Mouse (Mus musculus) CH12.LX (cell line): Measurements from ENCODE around the gene Fcho1. TPM values are rescaled to one million over a fixed set of nuclear protein-coding genes. Genes with fewer than 3 reads are reported as not detected.

Source experiments
- DNase-seq: peaks from one replicate; pipeline ENCODE4 v3.0.0-alpha.2; 2013; ENCODE audit errors: extremely low read depth
- H3K27ac ChIP-seq: 2 replicates; pipeline ENCODE4 v1.5.1; 2012; ENCODE audit warnings: low read depth, mild to moderate bottlenecking, control low read depth, moderate library complexity; ENCODE audit not compliant: insufficient read depth
- H3K27me3 ChIP-seq: replicated peaks from 2 replicates; pipeline ENCODE3; 2012; ENCODE audit warnings: inconsistent platforms
- H3K36me3 ChIP-seq, 2 experiments: replicated peaks in 1 of 2; 2 replicates each; pipeline versions ENCODE3 to v1.6.1; 2012; ENCODE audit warnings: inconsistent platforms in 1 of 2, low read length in 1 of 2, mild to moderate bottlenecking in 1 of 2, mixed read lengths in 1 of 2, moderate library complexity in 1 of 2; ENCODE audit not compliant: control insufficient read depth in 1 of 2, insufficient read depth in 1 of 2
- H3K4me1 ChIP-seq, 2 experiments: 2 replicates each; pipeline ENCODE4 v1.6.1; 2012; ENCODE audit warnings: inconsistent platforms in 1 of 2, moderate library complexity in 1 of 2; ENCODE audit not compliant: insufficient read depth in 2 of 2, control insufficient read depth in 1 of 2
- H3K4me2 ChIP-seq: 2 replicates; pipeline ENCODE4 v1.6.1; 2012; ENCODE audit warnings: low read depth, mild to moderate bottlenecking, control low read depth; ENCODE audit not compliant: poor library complexity, insufficient read depth, severe bottlenecking
- H3K4me3 ChIP-seq, 3 experiments: fragments of 150-350 bp in 1 of 3; sonication (generic) in 1 of 3; replicated peaks in 1 of 3; 2 replicates each; pipeline versions ENCODE3 to v1.5.1; 2011 to 2012; ENCODE audit warnings: low read depth in 2 of 3, low read length in 2 of 3, mild to moderate bottlenecking in 2 of 3, moderate library complexity in 2 of 3, control low read depth in 1 of 3, improper control_type of control experiment in 1 of 3, inconsistent platforms in 1 of 3, mixed read lengths in 1 of 3; ENCODE audit not compliant: poor library complexity in 1 of 3
- H3K79me2 ChIP-seq: replicated peaks from 2 replicates; pipeline ENCODE4 v1.6.1; 2012; ENCODE audit warnings: mild to moderate bottlenecking, moderate library complexity; ENCODE audit not compliant: control insufficient read depth, poor library complexity, insufficient read depth, severe bottlenecking; ENCODE audit errors: extremely low read depth
- H3K9ac ChIP-seq: 2 replicates; pipeline ENCODE4 v1.6.1; 2012; ENCODE audit warnings: low read depth, mild to moderate bottlenecking, control low read depth, moderate library complexity; ENCODE audit not compliant: insufficient read depth
- H3K9me3 ChIP-seq: replicated peaks from 2 replicates; pipeline ENCODE3; 2012; ENCODE audit warnings: low read length, inconsistent platforms, mixed read lengths
- CHD2 ChIP-seq: IDR thresholded peaks from 2 replicates; pipeline ENCODE4 v1.6.1; 2011; ENCODE audit warnings: low read length, improper control_type of control experiment
- CTCF ChIP-seq, 2 experiments: IDR thresholded peaks in 1 of 2; conservative IDR thresholded peaks in 1 of 2; 2 replicates each; pipeline ENCODE4 v1.5.1; 2011 to 2012; ENCODE audit warnings: low read depth in 2 of 2, low read length in 2 of 2, improper control_type of control experiment in 1 of 2, inconsistent platforms in 1 of 2, mild to moderate bottlenecking in 1 of 2, moderate library complexity in 1 of 2
- E2F4 ChIP-seq: IDR thresholded peaks from 2 replicates; pipeline ENCODE4 v1.6.1; 2011; ENCODE audit warnings: low read depth, low read length, improper control_type of control experiment; ENCODE audit not compliant: insufficient replicate concordance
- ELF1 ChIP-seq: IDR thresholded peaks from 2 replicates; pipeline ENCODE4 v1.6.1; 2014; ENCODE audit warnings: low read depth, mild to moderate bottlenecking, inconsistent platforms, low read length, improper control_type of control experiment
- ETS1 ChIP-seq: conservative IDR thresholded peaks from 2 replicates; pipeline ENCODE4 v1.6.1; 2012; ENCODE audit warnings: low read depth, mild to moderate bottlenecking, inconsistent platforms, low read length, improper control_type of control experiment, moderate library complexity
- GABPA ChIP-seq: IDR thresholded peaks from 2 replicates; pipeline ENCODE4 v1.6.1; 2012; ENCODE audit warnings: low read depth, low read length, improper control_type of control experiment, inconsistent platforms; ENCODE audit not compliant: insufficient replicate concordance
- IRF4 ChIP-seq: IDR thresholded peaks from 2 replicates; pipeline ENCODE4 v1.6.1; 2014; ENCODE audit warnings: low read depth, mild to moderate bottlenecking, inconsistent platforms, low read length, improper control_type of control experiment
- JUN ChIP-seq: IDR thresholded peaks from 2 replicates; pipeline ENCODE4 v1.6.1; 2011; ENCODE audit warnings: low read depth, mild to moderate bottlenecking, low read length, improper control_type of control experiment, moderate library complexity; ENCODE audit not compliant: insufficient read depth
- JUND ChIP-seq: conservative IDR thresholded peaks from 2 replicates; pipeline ENCODE4 v1.6.1; 2011; ENCODE audit warnings: low read depth, low read length, improper control_type of control experiment
- KAT2A ChIP-seq: IDR thresholded peaks from 2 replicates; pipeline ENCODE4 v1.6.1; 2012; ENCODE audit warnings: low read length, improper control_type of control experiment, inconsistent platforms; ENCODE audit not compliant: insufficient replicate concordance
- MAFK ChIP-seq: IDR thresholded peaks from 2 replicates; pipeline ENCODE4 v1.6.1; 2011; ENCODE audit warnings: low read length, improper control_type of control experiment; ENCODE audit not compliant: insufficient replicate concordance
- MAZ ChIP-seq: IDR thresholded peaks from 2 replicates; pipeline ENCODE4 v1.6.1; 2012; ENCODE audit warnings: low read depth, mild to moderate bottlenecking, inconsistent platforms, low read length, improper control_type of control experiment, moderate library complexity
- MEF2A ChIP-seq: IDR thresholded peaks from 2 replicates; pipeline ENCODE4 v1.6.1; 2014; ENCODE audit warnings: low read depth, mild to moderate bottlenecking, inconsistent platforms, low read length, improper control_type of control experiment, borderline replicate concordance
- MXI1 ChIP-seq: IDR thresholded peaks from 2 replicates; pipeline ENCODE4 v1.6.1; 2011; ENCODE audit warnings: mild to moderate bottlenecking, low read depth, low read length, improper control_type of control experiment
- MYC ChIP-seq: IDR thresholded peaks from 2 replicates; pipeline ENCODE4 v1.6.1; 2011; ENCODE audit warnings: low read depth, mild to moderate bottlenecking, improper control_type of control experiment, low read length
- NELFE ChIP-seq: IDR thresholded peaks from 2 replicates; pipeline ENCODE4 v1.6.1; 2011; ENCODE audit warnings: low read depth, low read length, improper control_type of control experiment
- NRF1 ChIP-seq: IDR thresholded peaks from 2 replicates; pipeline ENCODE4 v1.6.1; 2014; ENCODE audit warnings: low read depth, mild to moderate bottlenecking, inconsistent platforms, low read length, improper control_type of control experiment, moderate library complexity
- PAX5 ChIP-seq: IDR thresholded peaks from 2 replicates; pipeline ENCODE4 v1.6.1; 2012; ENCODE audit warnings: low read length, inconsistent platforms, mixed read lengths
- POLR2A ChIP-seq: IDR thresholded peaks from 2 replicates; pipeline ENCODE4 v1.6.1; 2011; ENCODE audit warnings: low read depth, mild to moderate bottlenecking, improper control_type of control experiment, low read length
- RAD21 ChIP-seq: IDR thresholded peaks from 2 replicates; pipeline ENCODE4 v1.6.1; 2011; ENCODE audit warnings: low read depth, mild to moderate bottlenecking, low read length, improper control_type of control experiment, moderate library complexity
- RCOR1 ChIP-seq: conservative IDR thresholded peaks from 2 replicates; pipeline ENCODE4 v1.6.1; 2012; ENCODE audit warnings: low read depth, mild to moderate bottlenecking, inconsistent platforms, low read length, improper control_type of control experiment
- SIN3A ChIP-seq: IDR thresholded peaks from 2 replicates; pipeline ENCODE4 v1.6.1; 2012; ENCODE audit warnings: low read length, improper control_type of control experiment, inconsistent platforms
- SMC3 ChIP-seq: IDR thresholded peaks from 2 replicates; pipeline ENCODE4 v1.6.1; 2011; ENCODE audit warnings: low read depth, low read length, improper control_type of control experiment
- TBP ChIP-seq: conservative IDR thresholded peaks from 2 replicates; pipeline ENCODE4 v1.6.1; 2011; ENCODE audit warnings: low read depth, low read length, improper control_type of control experiment
- UBTF ChIP-seq: IDR thresholded peaks from 2 replicates; pipeline ENCODE4 v1.6.1; 2012; ENCODE audit warnings: low read depth, mild to moderate bottlenecking, inconsistent platforms, low read length, improper control_type of control experiment, moderate library complexity
- USF1 ChIP-seq: IDR thresholded peaks from 2 replicates; pipeline ENCODE4 v1.6.1; 2014; ENCODE audit warnings: low read depth, mild to moderate bottlenecking, inconsistent platforms, low read length, improper control_type of control experiment
- ZC3H11A ChIP-seq: IDR thresholded peaks from 2 replicates; pipeline ENCODE4 v1.6.1; 2012; ENCODE audit warnings: low read depth, mild to moderate bottlenecking, inconsistent platforms, low read length, improper control_type of control experiment
- ZMIZ1 ChIP-seq: IDR thresholded peaks from 2 replicates; pipeline ENCODE4 v1.6.1; 2012; ENCODE audit warnings: low read depth, mild to moderate bottlenecking, inconsistent platforms, low read length, improper control_type of control experiment
- ZNF384 ChIP-seq: IDR thresholded peaks from 2 replicates; pipeline ENCODE4 v1.6.1; 2012; ENCODE audit warnings: low read depth, low read length, improper control_type of control experiment, inconsistent platforms
- dilution Hi-C: fragments of 300-500 bp; cut with MboI; formaldehyde crosslinking; loops from 2 replicates; pipeline ENCODE4 v1.14.3; 2020; ENCODE audit warnings: low sequenced_read_pairs; ENCODE audit not compliant: extremely low pct_unique_long_range_greater_than_20kb, extremely low pct_ligation_motif_present
- in situ Hi-C: fragments of 300-500 bp; cut with MboI; formaldehyde crosslinking; loops from 3 replicates; pipeline ENCODE4 v1.14.3; 2019; ENCODE audit warnings: low sequenced_read_pairs, low pct_ligation_motif_present, low pct_unique_long_range_greater_than_20kb, mixed read lengths
- polyA plus RNA-seq: library from polyadenylated mRNA; unstranded; fragments of >175 nt; gene quantifications from 2 replicates; pipeline ENCODE4 v1.2.1, GENCODE M21; 2012; ENCODE audit warnings: low read depth; ENCODE audit not compliant: insufficient read length
- total RNA-seq, 2 experiments: library from RNA; depleted of rRNA; stranded (reverse); fragments of 300-350 nt in 1 of 2; fragments of >200 nt in 1 of 2; gene quantifications; 2 replicates each; pipeline ENCODE4 v1.2.3; 2012 to 2014

Gene Fcho1
- total and polyA plus RNA-seq, 3 experiments = 40.2 to 99.8 (median 82.0) TPM

DNA sequence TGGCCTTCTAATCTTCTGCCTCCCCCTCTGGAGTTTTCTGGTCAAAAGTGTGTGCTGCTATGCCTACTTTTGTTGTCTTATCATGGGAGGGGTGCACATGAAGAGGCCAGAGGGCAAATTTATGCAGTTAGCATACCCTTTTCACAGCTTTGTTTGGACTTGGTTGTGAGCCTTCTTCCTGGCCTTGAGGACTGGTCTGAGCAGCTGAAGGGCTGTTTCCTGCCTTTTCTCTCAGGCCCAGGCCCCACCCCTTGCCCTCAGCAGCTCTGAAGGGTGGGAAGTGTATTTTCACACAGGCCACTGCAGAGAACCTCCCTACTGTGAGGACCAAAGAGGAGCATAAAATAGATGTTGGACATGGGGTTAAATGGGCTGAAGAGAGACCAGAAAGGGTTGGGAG is 48.0 kb downstream of the Fcho1 start:
- DNase-seq = peak; percentile 21

DNA sequence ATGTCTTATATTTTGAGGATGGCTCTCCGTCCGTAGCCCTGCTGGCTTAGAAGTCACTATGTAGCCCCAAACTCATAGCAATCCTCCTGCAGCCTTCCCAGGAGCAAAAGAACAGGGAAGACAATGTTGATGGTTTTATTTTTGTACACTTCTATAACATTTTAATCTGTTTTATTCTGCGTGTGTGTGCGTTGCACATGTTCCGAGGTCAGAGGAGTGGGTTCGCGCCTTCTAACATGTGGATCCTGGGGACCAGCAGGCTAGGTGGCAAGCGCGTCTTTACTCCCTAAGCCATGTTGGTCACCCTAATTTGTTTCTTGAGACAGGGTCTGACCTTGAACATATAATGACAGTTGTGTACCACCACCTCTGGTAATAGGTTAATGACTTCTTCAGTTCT is 48.7 kb downstream of the Fcho1 start:
- Histone ChIP-seq H3K4me1 (peaks cover 25 to 50% of the 10 kb centered on the region in 2 experiments), H3K27ac (peak overlapping the region; percentile 93), H3K27me3 (no peaks in the 10 kb centered on the region)
- dilution Hi-C loops = no loop called here
- TF ChIP-seq RCOR1 = no peak
- no peak for TF ChIP-seq USF1
- TF ChIP-seq RAD21 = no peak
- peak; percentile 20 for TF ChIP-seq MXI1
- TF ChIP-seq CHD2 = no peak
- no peak for TF ChIP-seq MAZ
- TF ChIP-seq NRF1 = no peak
- TF ChIP-seq NELFE = no peak
- 0 out of 2 replicates have a peak, but pooled peaks have one; percentile 45 for TF ChIP-seq TBP
- no peak for TF ChIP-seq PAX5
- TF ChIP-seq ZMIZ1 = no peak
- no peak for TF ChIP-seq CTCF (conservative IDR thresholded peaks at IDR 0.05 in 1 of 2, IDR thresholded peaks at IDR 0.05 in 1 of 2; ENCODE audit: low read depth in 2 of 2, low read length in 2 of 2)
- peak; percentile 4; the same call in 1 of the 2 replicates for TF ChIP-seq E2F4
- no peak for TF ChIP-seq ELF1
- no peak for TF ChIP-seq SIN3A
- TF ChIP-seq IRF4 = no peak
- TF ChIP-seq POLR2A = no peak
- TF ChIP-seq ETS1 = no peak
- TF ChIP-seq SMC3 = no peak
- TF ChIP-seq ZC3H11A = no peak
- no peak for TF ChIP-seq UBTF
- TF ChIP-seq ZNF384 = no peak
- no peak for TF ChIP-seq MAFK
- TF ChIP-seq GABPA = no peak
- no peak for TF ChIP-seq KAT2A
- no peak for TF ChIP-seq JUND
- TF ChIP-seq MYC = peak; percentile 70; the same call in 1 of the 2 replicates
- TF ChIP-seq MEF2A = no peak
- no peak for TF ChIP-seq JUN
- TF ChIP-seq, all 38 proteins: peak for 4
- peaks cover 32 to 38% of the 10 kb centered on the region in 2 experiments for H3K36me3 ChIP-seq
- in situ Hi-C loops = no loop called here
- H3K9me3 ChIP-seq = no peaks in the 10 kb centered on the region
- peak overlapping the region; percentile 90 for H3K9ac ChIP-seq
- peak overlapping the region; percentile 94 for H3K4me2 ChIP-seq
- H3K79me2 ChIP-seq = peaks cover 15% of the 10 kb centered on the region
- H3K4me3 ChIP-seq = peak overlapping the region; percentile 72 to 81 (median 81)
- DNase-seq = peak; percentile 17

More for the DNA sequence above, 48.0 kb downstream of the Fcho1 start:
- in situ Hi-C loops (no loop called here), dilution Hi-C loops (no loop called here)
- Histone ChIP-seq H3K27ac (peak overlapping the region; percentile 55), H3K9ac (peak overlapping the region; percentile 90), H3K9me3 (no peaks in the 10 kb centered on the region), H3K79me2 (peaks cover 15% of the 10 kb centered on the region), H3K4me3 (peak overlapping the region; percentile 72 to 81 (median 81)), H3K36me3 (peaks cover 39 to 46% of the 10 kb centered on the region in 2 experiments), H3K4me2 (peak overlapping the region; percentile 94), H3K4me1 (peaks cover 24 to 43% of the 10 kb centered on the region in 2 experiments), H3K27me3 (no peaks in the 10 kb centered on the region)
- 0 out of 2 replicates have a peak, but pooled peaks have one; percentile 31 for TF ChIP-seq SIN3A
- TF ChIP-seq PAX5 = no peak
- 0 out of 2 replicates have a peak, but pooled peaks have one; percentile 35 for TF ChIP-seq ELF1
- no peak for TF ChIP-seq MEF2A
- 0 out of 2 replicates have a peak, but pooled peaks have one; percentile 36 for TF ChIP-seq TBP
- TF ChIP-seq MAZ = 0 out of 2 replicates have a peak, but pooled peaks have one; percentile 7
- 0 out of 2 replicates have a peak, but pooled peaks have one; percentile 30 for TF ChIP-seq ZMIZ1
- peak; percentile 53 for TF ChIP-seq POLR2A
